Mouse (Mus musculus) limb, embryonic 15.5 days (tissue): ENCODE data around the gene Gm11549. TPM values are rescaled to one million over a fixed set of nuclear protein-coding genes. Genes with fewer than 3 reads are reported as not detected.

Experiments
- ATAC-seq: fragments of 200-750 bp; cut with Nextera tagmentation; 2 replicates; pipeline ENCODE4 v1.8.0; 2017; ENCODE audit warnings: low read depth, moderate TSS enrichment; ENCODE audit not compliant: insufficient number of reproducible peaks, low FRiP score, low TSS enrichment
- H3K27ac ChIP-seq: fragments of 300-500 bp; sonication (generic); 2 replicates; pipeline ENCODE4 v1.5.1; 2015; ENCODE audit warnings: moderate library complexity, mild to moderate bottlenecking, inconsistent platforms
- H3K27me3 ChIP-seq: fragments of 300-500 bp; sonication (generic); 2 replicates; pipeline ENCODE4 v1.6.1; 2015; ENCODE audit warnings: inconsistent platforms
- H3K36me3 ChIP-seq: fragments of 300-500 bp; sonication (generic); 2 replicates; pipeline ENCODE4 v1.6.1; 2015; ENCODE audit warnings: inconsistent platforms
- H3K4me1 ChIP-seq: fragments of 300-500 bp; sonication (generic); 2 replicates; pipeline ENCODE4 v1.6.1; 2015; ENCODE audit warnings: inconsistent platforms
- H3K4me2 ChIP-seq: fragments of 300-500 bp; sonication (generic); 2 replicates; pipeline ENCODE4 v1.6.1; 2015; ENCODE audit warnings: mild to moderate bottlenecking, inconsistent platforms
- H3K4me3 ChIP-seq: fragments of 300-500 bp; sonication (generic); 2 replicates; pipeline ENCODE4 v1.5.1; 2015; ENCODE audit warnings: mild to moderate bottlenecking, inconsistent platforms
- H3K9ac ChIP-seq: fragments of 300-500 bp; sonication (generic); 2 replicates; pipeline ENCODE4 v1.6.1; 2015; ENCODE audit warnings: inconsistent platforms
- H3K9me3 ChIP-seq: fragments of 300-500 bp; sonication (generic); 2 replicates; pipeline ENCODE4 v1.6.1; 2016; ENCODE audit warnings: inconsistent platforms
- WGBS: fragments of 180-500 bp; shearing (Covaris S2); methylation state at CpG from one replicate; pipeline ENCODE4 v1.1.7; 2015; 5-methylcytosine and 5-hydroxymethylcytosine counted together
- polyA plus RNA-seq: library from polyadenylated mRNA; unstranded; fragments of >200 nt; fragmentation: Nextera tagmentation; extraction: Ambion mirVana; gene quantifications from 2 replicates; pipeline ENCODE4 v1.2.1, GENCODE M21; 2015

Gene Gm11549
- polyA plus RNA-seq, 1 experiment from 2014 or later: 0.06 TPM

DNA sequence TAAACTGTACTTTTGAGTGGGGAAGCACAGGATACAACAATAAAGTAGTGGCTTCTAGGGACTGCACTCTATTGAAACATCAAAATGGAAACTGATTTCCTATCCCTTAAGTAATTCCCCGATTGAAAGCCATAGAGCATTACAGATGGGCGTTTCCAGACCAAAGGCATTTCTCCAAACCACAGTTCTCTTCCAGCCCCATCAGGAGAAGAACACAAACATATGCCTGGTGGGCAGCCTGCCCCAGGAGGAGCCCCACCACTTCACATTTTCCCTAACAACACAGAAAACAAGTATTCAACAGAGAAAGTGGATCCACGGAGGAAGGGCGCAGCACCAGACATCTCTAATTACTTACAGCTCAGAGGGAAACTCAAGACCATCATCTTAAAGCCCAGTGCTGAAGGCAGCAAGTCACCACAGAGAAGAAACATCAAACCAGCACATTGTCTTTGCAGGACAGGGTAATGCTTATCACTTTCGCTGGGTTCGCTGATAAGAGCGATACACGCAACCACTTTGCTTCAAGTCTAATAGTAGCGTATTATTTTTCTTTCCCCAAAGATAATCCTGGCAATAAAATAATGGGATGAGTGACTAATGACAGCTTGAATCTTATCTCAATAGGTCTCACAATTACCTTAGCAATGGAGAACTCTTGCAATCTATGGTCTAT is 28.8 kb downstream of the Gm11549 start:
- H3K36me3 ChIP-seq: no peaks in the 10 kb centered on the region
- H3K4me3 ChIP-seq: no peak overlapping the region
- WGBS: 75% methylated on average over 9 of the region's 9 CpGs
- H3K9me3 ChIP-seq: no peaks in the 10 kb centered on the region
- no peak overlapping the region for H3K27ac ChIP-seq
- H3K27me3 ChIP-seq: no peaks in the 10 kb centered on the region
- no peak overlapping the region for H3K4me2 ChIP-seq
- H3K4me1 ChIP-seq: peaks cover 13% of the 10 kb centered on the region; the same call in 1 of the 2 replicates
- no peak for ATAC-seq
- H3K9ac ChIP-seq: no peak overlapping the region

DNA sequence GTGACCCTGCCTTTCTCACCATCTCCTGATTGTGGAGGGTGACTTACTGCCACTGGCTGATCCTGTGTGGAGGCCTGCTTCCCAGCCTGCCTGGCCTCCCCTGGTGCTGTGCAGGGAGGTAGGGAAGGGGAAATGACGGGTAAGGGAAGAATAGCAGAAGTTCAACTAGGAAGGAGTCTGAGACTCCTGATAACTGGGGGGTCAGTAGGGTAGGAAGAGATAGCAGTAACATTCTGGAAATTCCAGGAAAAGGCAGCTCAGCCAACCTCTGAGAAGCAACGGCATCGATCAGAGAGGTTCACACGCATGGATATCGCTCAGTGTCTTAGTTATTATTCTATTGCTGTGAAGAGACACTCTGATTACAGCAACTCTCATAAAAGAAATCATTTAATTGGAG is 30.1 kb downstream of the Gm11549 start:
- no peaks in the 10 kb centered on the region for H3K9me3 ChIP-seq
- no peak overlapping the region for H3K9ac ChIP-seq
- ATAC-seq: no peak
- no peak overlapping the region for H3K27ac ChIP-seq
- no peak overlapping the region for H3K4me2 ChIP-seq
- no peak overlapping the region for H3K4me3 ChIP-seq
- no peaks in the 10 kb centered on the region for H3K36me3 ChIP-seq
- 89% methylated on average over 5 of the region's 5 CpGs for WGBS
- H3K27me3 ChIP-seq: no peaks in the 10 kb centered on the region
- H3K4me1 ChIP-seq: peaks cover 11% of the 10 kb centered on the region; the same call in 1 of the 2 replicates

DNA sequence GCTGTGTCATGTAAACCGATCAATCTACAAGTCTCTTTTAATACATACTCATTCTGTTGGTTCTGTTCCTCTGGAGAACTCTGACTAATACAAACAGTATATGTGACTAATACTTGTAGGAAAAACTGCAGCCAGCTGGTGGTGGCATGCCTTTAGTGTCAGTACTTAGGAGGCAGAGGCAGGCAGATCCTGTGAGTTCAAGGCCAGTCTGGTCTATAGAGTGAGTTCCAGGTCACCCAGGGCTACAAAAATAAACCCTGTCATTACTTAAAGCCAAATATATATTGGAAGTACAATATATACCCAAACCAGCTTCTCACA is 32.1 kb downstream of the Gm11549 start:
- no peak overlapping the region for H3K9ac ChIP-seq
- no peaks in the 10 kb centered on the region for H3K27me3 ChIP-seq
- 91% methylated on average over 1 of the region's 1 CpGs for WGBS
- H3K9me3 ChIP-seq: no peaks in the 10 kb centered on the region
- H3K4me3 ChIP-seq: no peak overlapping the region
- H3K4me1 ChIP-seq: 0 out of 2 replicates have a peak, but pooled peaks cover 2% of the 10 kb centered on the region
- H3K36me3 ChIP-seq: no peaks in the 10 kb centered on the region
- ATAC-seq: no peak
- no peak overlapping the region for H3K27ac ChIP-seq
- no peak overlapping the region for H3K4me2 ChIP-seq

DNA sequence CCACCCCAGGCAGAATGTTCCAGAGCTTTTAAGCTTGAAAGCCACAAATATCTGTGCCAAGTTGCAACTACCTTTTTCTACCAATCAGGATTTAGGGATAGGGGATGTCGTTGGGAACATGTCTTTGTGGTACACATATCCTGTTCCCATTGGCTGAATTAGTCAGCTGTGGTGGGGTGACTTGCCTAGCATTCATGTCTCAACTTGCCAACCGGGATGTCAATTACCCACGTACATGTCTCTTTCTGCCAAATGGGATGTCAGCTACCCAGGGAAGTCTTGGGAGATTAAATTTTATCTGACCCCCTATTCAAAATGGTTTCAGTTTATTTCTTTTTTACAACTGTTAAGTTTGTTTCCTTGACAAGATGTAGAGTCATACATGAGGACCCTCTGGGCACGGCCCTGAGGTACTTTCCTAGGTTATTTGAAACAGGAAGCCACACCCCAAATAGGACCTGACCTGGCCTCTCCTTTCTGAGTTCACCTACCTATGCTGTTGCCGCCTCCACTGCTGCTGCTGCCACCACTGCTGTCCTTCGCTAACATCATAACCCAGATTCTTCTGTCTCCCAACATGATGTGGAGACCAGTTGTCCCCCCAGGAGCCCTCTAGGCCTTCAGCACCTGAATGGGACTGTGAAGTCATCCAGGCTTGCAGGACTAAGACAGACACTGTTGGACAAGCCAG is 32.6 kb downstream of the Gm11549 start:
- Histone ChIP-seq H3K27ac (no peak overlapping the region), H3K4me2 (no peak overlapping the region), H3K9me3 (no peaks in the 10 kb centered on the region), H3K4me1 (peaks cover 6% of the 10 kb centered on the region; the same call in 1 of the 2 replicates), H3K4me3 (no peak overlapping the region), H3K27me3 (no peaks in the 10 kb centered on the region), H3K9ac (no peak overlapping the region), H3K36me3 (no peaks in the 10 kb centered on the region)
- 81% methylated on average over 6 of the region's 6 CpGs for WGBS
- no peak for ATAC-seq

DNA sequence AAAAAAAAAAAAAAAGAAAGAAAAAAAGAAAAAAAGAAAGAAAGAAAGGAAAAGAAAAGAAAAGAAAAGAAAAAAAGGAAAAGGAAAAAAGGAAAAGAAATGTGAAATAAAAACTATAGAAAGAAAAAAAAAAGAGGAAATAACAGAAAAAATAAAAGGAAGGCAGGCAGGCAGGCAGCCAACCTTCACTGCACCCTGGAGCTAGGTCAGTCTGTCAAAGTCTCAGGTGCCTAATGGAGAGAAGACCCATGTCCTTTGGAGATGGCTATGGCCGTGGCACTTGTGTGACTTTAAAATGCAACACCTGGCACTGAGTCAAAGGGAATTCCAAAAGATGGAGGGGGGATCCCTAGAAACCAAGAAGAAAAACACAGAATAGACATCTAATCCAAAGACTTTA is 33.2 kb downstream of the Gm11549 start:
- H3K4me1 ChIP-seq: peaks cover 7% of the 10 kb centered on the region; the same call in 1 of the 2 replicates
- H3K9ac ChIP-seq: no peak overlapping the region
- H3K4me3 ChIP-seq: no peak overlapping the region
- H3K4me2 ChIP-seq: no peak overlapping the region
- no peaks in the 10 kb centered on the region for H3K36me3 ChIP-seq
- H3K9me3 ChIP-seq: no peaks in the 10 kb centered on the region
- no peak overlapping the region for H3K27ac ChIP-seq
- no peaks in the 10 kb centered on the region for H3K27me3 ChIP-seq
- 62% methylated on average over 1 of the region's 1 CpGs for WGBS
- no peak for ATAC-seq

DNA sequence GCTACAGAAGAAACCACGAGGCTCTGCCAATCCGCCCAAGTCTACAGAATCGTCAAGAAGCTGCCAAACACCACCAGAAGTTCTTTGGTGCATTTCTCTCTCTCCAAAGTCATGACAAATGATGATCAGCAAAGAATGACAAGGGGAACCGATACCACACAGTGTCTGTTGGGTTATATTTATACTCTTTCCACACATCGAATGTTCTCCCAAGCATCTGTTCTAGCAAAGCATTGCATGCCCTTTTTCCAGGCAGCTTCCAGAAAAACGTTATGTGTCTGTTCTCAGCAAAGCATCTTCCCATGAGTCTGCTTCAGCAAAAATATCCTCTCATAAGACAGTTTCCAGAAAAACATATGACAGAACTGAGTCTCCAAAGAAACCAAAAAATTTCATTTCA is 34.7 kb downstream of the Gm11549 start:
- Histone ChIP-seq H3K9ac (no peak overlapping the region), H3K27ac (no peak overlapping the region), H3K9me3 (no peaks in the 10 kb centered on the region), H3K4me3 (no peak overlapping the region), H3K27me3 (no peaks in the 10 kb centered on the region), H3K4me2 (no peak overlapping the region), H3K4me1 (peaks cover 12% of the 10 kb centered on the region), H3K36me3 (no peaks in the 10 kb centered on the region)
- WGBS: 85% methylated on average over 6 of the region's 6 CpGs
- no peak for ATAC-seq

DNA sequence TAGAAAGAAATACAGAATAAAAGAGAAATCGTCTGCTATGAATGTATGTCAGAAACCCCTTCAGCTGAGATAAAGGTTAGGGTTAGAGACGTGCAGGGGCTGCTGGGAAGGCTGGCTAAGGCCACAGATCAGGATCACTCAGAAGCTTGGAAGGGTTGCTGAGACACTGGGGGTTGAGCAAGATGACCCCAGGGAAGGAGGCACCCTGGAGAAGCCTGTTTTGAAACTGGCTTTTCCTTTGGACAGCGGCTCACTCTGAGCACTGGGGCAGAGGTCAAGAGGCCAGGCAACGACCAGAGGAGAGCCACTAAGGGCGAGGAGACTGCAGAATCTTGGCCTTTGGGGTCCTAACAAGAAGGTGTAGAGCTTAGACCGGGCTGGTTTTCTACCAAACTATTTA is 35.4 kb downstream of the Gm11549 start:
- no peak overlapping the region for H3K27ac ChIP-seq
- H3K36me3 ChIP-seq: no peaks in the 10 kb centered on the region
- H3K9ac ChIP-seq: no peak overlapping the region
- H3K4me2 ChIP-seq: no peak overlapping the region
- peaks cover 16% of the 10 kb centered on the region for H3K4me1 ChIP-seq
- no peaks in the 10 kb centered on the region for H3K27me3 ChIP-seq
- ATAC-seq: no peak
- no peak overlapping the region for H3K4me3 ChIP-seq
- H3K9me3 ChIP-seq: no peaks in the 10 kb centered on the region
- 62% methylated on average over 6 of the region's 6 CpGs for whole genome bisulfite sequencing

DNA sequence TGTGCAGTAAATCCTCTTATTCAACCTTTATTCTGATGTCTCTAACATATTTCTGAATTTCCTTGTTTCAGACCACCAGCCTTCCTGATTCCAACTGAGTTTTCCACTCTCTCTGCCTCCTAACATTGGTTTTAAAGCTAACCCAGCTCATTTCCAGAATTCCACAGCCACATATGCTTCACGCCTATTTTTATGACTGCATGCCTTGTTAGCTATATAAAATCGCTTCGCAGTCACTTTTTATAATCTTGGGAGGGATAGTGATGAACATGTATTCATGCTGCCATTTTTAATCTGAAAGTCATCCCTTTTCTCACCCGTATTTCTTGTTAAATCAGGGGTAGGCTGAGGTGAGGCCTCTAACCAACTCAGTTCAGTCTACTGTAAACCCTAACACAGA is 37.3 kb downstream of the Gm11549 start:
- 38% methylated on average over 4 of the region's 4 CpGs for WGBS
- Histone ChIP-seq H3K4me2 (no peak overlapping the region), H3K4me3 (no peak overlapping the region), H3K27me3 (no peaks in the 10 kb centered on the region), H3K36me3 (no peaks in the 10 kb centered on the region), H3K4me1 (peaks cover 16% of the 10 kb centered on the region), H3K27ac (peak overlapping the region; percentile 54), H3K9me3 (no peaks in the 10 kb centered on the region), H3K9ac (no peak overlapping the region)
- ATAC-seq: no peak

DNA sequence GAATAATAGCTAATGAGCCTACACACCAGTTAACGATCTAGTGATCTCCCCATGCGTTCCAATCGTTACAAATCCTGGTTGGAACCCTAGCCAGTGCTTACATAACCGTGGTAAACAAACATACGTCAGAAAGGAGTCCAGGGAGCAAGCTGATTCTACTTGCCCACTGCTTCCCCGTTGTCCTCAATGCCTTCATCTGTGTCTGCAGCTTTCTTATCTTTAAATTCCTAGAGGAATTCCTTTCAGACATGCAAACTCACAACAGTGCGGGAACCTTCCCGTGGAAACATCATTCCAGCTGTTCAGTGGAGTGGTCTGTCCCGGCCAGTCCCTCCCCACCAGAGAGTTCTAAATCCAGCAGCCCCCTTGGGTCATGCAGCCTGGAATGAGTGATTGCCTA is 38.7 kb downstream of the Gm11549 start:
- Histone ChIP-seq H3K9me3 (no peaks in the 10 kb centered on the region), H3K9ac (no peak overlapping the region), H3K4me1 (peaks cover 16% of the 10 kb centered on the region), H3K36me3 (no peaks in the 10 kb centered on the region), H3K27ac (0 out of 2 replicates have a peak overlapping the region, but pooled peaks have one; percentile 40), H3K4me3 (no peak overlapping the region), H3K27me3 (no peaks in the 10 kb centered on the region), H3K4me2 (no peak overlapping the region)
- no peak for ATAC-seq
- 27% methylated on average over 9 of the region's 9 CpGs for WGBS

DNA sequence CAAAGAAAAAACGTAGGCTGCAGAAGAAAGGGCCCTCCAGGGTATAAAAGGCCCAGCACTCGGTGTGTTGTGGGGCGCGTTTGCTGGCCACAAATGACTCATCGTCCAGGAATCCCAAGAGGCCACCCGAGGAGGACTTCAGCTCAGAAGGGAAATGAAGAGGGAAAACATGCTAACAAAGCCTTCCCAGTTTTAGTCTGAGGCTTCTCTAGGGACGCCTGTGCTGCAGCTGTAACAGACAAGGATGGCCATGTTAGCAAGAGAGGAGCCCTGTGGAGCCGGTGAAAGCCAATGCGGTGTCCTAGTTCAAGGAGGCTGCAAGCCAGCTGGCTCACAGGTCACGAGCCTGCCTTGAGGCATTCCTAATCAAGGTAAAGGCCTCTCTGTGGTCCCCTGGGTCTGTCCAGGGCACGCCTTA is 39.8 kb downstream of the Gm11549 start:
- H3K27me3 ChIP-seq: no peaks in the 10 kb centered on the region
- no peaks in the 10 kb centered on the region for H3K36me3 ChIP-seq
- H3K27ac ChIP-seq: peak overlapping the region; percentile 75
- H3K9ac ChIP-seq: no peak overlapping the region
- WGBS: 13% methylated on average over 11 of the region's 11 CpGs
- no peak for ATAC-seq
- peaks cover 21% of the 10 kb centered on the region for H3K4me1 ChIP-seq
- H3K9me3 ChIP-seq: no peaks in the 10 kb centered on the region
- no peak overlapping the region for H3K4me3 ChIP-seq
- H3K4me2 ChIP-seq: no peak overlapping the region

DNA sequence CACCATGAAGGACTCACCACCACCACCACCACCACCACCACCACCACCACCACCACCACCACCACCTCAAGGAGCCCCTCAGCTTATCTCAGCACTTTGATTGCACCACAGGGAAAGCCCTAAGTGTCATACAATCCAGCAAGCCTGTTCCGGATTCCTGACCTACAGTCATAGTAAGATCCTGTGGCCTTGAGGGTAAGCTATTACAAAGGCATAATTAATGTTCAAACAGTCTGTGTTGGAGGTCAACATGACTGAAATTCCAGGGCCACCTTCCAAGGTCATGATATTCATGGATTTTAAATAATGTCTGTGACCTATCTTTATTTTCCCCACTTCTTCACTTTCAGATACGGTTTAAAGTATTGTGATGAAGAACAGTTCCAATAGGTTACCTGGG is 41.1 kb downstream of the Gm11549 start:
- WGBS: 83% methylated on average over 2 of the region's 2 CpGs

DNA sequence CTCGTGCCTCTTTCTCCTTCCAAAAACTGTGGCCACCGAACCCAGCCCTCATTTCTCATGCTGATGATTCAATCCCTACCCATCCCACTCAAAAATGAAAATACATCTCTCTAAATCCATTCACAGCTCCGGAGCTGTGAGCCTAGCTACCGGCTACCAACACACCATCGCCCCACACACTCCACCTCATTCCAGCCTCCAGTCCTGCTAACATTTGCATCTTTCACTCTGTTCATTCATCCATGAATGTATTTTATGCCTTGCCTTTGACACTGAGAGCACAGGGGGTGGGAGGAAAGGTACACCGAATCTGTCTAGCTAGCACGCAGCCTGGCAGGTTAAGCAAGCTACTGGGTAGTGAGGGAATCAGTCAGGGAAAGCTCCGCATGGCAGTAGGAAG is 42.8 kb downstream of the Gm11549 start:
- H3K4me3 ChIP-seq: no peak overlapping the region
- H3K4me2 ChIP-seq: no peak overlapping the region
- peaks cover 19% of the 10 kb centered on the region for H3K4me1 ChIP-seq
- ATAC-seq: no peak
- H3K9me3 ChIP-seq: no peaks in the 10 kb centered on the region
- H3K27ac ChIP-seq: no peak overlapping the region
- 89% methylated on average over 8 of the region's 8 CpGs for WGBS
- no peak overlapping the region for H3K9ac ChIP-seq
- no peaks in the 10 kb centered on the region for H3K36me3 ChIP-seq
- no peaks in the 10 kb centered on the region for H3K27me3 ChIP-seq

More for the DNA sequence above, 41.1 kb downstream of the Gm11549 start:
- no peaks in the 10 kb centered on the region for H3K36me3 ChIP-seq
- no peak overlapping the region for H3K4me3 ChIP-seq
- peaks cover 22% of the 10 kb centered on the region for H3K4me1 ChIP-seq
- no peak overlapping the region for H3K27ac ChIP-seq
- H3K4me2 ChIP-seq: no peak overlapping the region
- ATAC-seq: no peak
- no peak overlapping the region for H3K9ac ChIP-seq
- H3K9me3 ChIP-seq: no peaks in the 10 kb centered on the region
- no peaks in the 10 kb centered on the region for H3K27me3 ChIP-seq
